In genomic region chr10:127122018-127122417, GRCm38 (mm10) we compare ENCODE assay signal across 13 mouse cellular contexts. TPM values are rescaled to one million over a fixed set of nuclear protein-coding genes. Genes with fewer than 3 reads are reported as not detected.
DNase-seq lines count a peak whose midpoint lies in the region; ATAC-seq lines count a peak whose summit lies in the region.
"Had no signal": no experiment of that assay in that cellular context is flagged by ENCODE, and none has a peak within 500 bp of the region (broad histone marks: within the 10 kb centered on the region; RNA-seq: fewer than 3 reads in every experiment).

No protein-coding gene starts in this region.

- peak overlapping the region; percentile 92 for H3K4me3 ChIP-seq in forebrain, embryonic 13.5 days
- H3K4me3 ChIP-seq in forebrain, embryonic 10.5 days: no peak overlapping the region
- peak overlapping the region; percentile 81; the same call in 1 of the 2 replicates for H3K4me3 ChIP-seq in hindbrain, embryonic 10.5 days
- no peak overlapping the region for H3K4me3 ChIP-seq in liver, embryonic 15.5 days (replicated peaks)
- 0 out of 2 replicates have a peak overlapping the region, but pooled peaks have one; percentile 11 for H3K4me3 ChIP-seq in neural tube, embryonic 12.5 days

- no peak for ATAC-seq in forebrain, embryonic 13.5 days
- ATAC-seq in liver, embryonic 15.5 days (ENCODE audit: insufficient read depth): no peak
- ATAC-seq in neural tube, embryonic 12.5 days (ENCODE audit: low FRiP score, low read depth): no peak
- no peak for ATAC-seq in inflammation-experienced regulatory T-cells, adult 6 months
- ATAC-seq in frontal cortex, adult (ENCODE audit: low TSS enrichment): no peak

- H3K9ac ChIP-seq in forebrain, embryonic 13.5 days: no peak overlapping the region
- no peak overlapping the region for H3K9ac ChIP-seq in liver, embryonic 15.5 days
- H3K9ac ChIP-seq in neural tube, embryonic 12.5 days: peak overlapping the region; percentile 33; the same call in 1 of the 2 replicates

- H3K36me3 ChIP-seq in forebrain, embryonic 13.5 days (ENCODE audit: poor library complexity, severe bottlenecking): peaks cover 24% of the 10 kb centered on the region
- peaks cover 25% of the 10 kb centered on the region for H3K36me3 ChIP-seq in forebrain, embryonic 10.5 days (replicated peaks)
- peaks cover 27% of the 10 kb centered on the region for H3K36me3 ChIP-seq in hindbrain, embryonic 10.5 days
- H3K36me3 ChIP-seq in liver, embryonic 15.5 days (replicated peaks): peaks cover 27% of the 10 kb centered on the region
- H3K36me3 ChIP-seq in neural tube, embryonic 12.5 days: peaks cover 24% of the 10 kb centered on the region

- DNase-seq in forebrain, embryonic 10.5 days (ENCODE audit: extremely low spot score, low spot score): no peak
- DNase-seq in hindbrain, embryonic 10.5 days (ENCODE audit: low spot score): no peak
- no peak for DNase-seq in thymus, postnatal 4 days
- DNase-seq: gastrocnemius, postnatal 10 days; thymus, adult 2 months had no signal

- peaks cover 24% of the 10 kb centered on the region for H3K4me1 ChIP-seq in forebrain, embryonic 13.5 days
- H3K4me1 ChIP-seq in forebrain, embryonic 10.5 days: peaks cover 29% of the 10 kb centered on the region
- peaks cover 30% of the 10 kb centered on the region for H3K4me1 ChIP-seq in hindbrain, embryonic 10.5 days (replicated peaks)
- peaks cover 67% of the 10 kb centered on the region for H3K4me1 ChIP-seq in liver, embryonic 15.5 days (replicated peaks)
- H3K4me1 ChIP-seq in neural tube, embryonic 12.5 days: peaks cover 18% of the 10 kb centered on the region

- H3K4me2 ChIP-seq in forebrain, embryonic 13.5 days: peak overlapping the region; percentile 91
- peak overlapping the region; percentile 74 for H3K4me2 ChIP-seq in liver, embryonic 15.5 days
- peak overlapping the region; percentile 54 for H3K4me2 ChIP-seq in neural tube, embryonic 12.5 days (replicated peaks)

- H3K27ac ChIP-seq in forebrain, embryonic 13.5 days: peak overlapping the region; percentile 62; the same call in 1 of the 2 replicates
- H3K27ac ChIP-seq in forebrain, embryonic 10.5 days: no peak overlapping the region
- H3K27ac ChIP-seq in hindbrain, embryonic 10.5 days: no peak overlapping the region
- H3K27ac ChIP-seq in liver, embryonic 15.5 days (replicated peaks): peak overlapping the region; percentile 85
- H3K27ac ChIP-seq in neural tube, embryonic 12.5 days: no peak overlapping the region
- H3K27ac ChIP-seq: kidney, postnatal 0 days; limb, embryonic 13.5 days had no signal

- WGBS in forebrain, embryonic 13.5 days: 87% methylated on average over 3 of the region's 3 CpGs
- 83% methylated on average over 3 of the region's 3 CpGs for WGBS in forebrain, embryonic 10.5 days
- 92% methylated on average over 3 of the region's 3 CpGs for WGBS in hindbrain, embryonic 10.5 days
- WGBS in liver, embryonic 15.5 days (ENCODE audit: insufficient replicate concordance): 73% methylated on average over 3 of the region's 3 CpGs
- 75% methylated on average over 3 of the region's 3 CpGs for WGBS in neural tube, embryonic 12.5 days

- no peaks in the 10 kb centered on the region for H3K9me3 ChIP-seq in forebrain, embryonic 13.5 days (replicated peaks)
- no peaks in the 10 kb centered on the region for H3K9me3 ChIP-seq in forebrain, embryonic 10.5 days
- no peaks in the 10 kb centered on the region for H3K9me3 ChIP-seq in hindbrain, embryonic 10.5 days
- no peaks in the 10 kb centered on the region for H3K9me3 ChIP-seq in liver, embryonic 15.5 days (replicated peaks)
- H3K9me3 ChIP-seq in neural tube, embryonic 12.5 days: no peaks in the 10 kb centered on the region
- H3K9me3 ChIP-seq: heart, embryonic 12.5 days; limb, embryonic 13.5 days had no signal

- H3K27me3 ChIP-seq in forebrain, embryonic 13.5 days: no peaks in the 10 kb centered on the region
- H3K27me3 ChIP-seq in forebrain, embryonic 10.5 days (ENCODE audit: poor library complexity, severe bottlenecking): no peaks in the 10 kb centered on the region
- H3K27me3 ChIP-seq in hindbrain, embryonic 10.5 days (ENCODE audit: insufficient read depth, poor library complexity, severe bottlenecking): no peaks in the 10 kb centered on the region
- no peaks in the 10 kb centered on the region for H3K27me3 ChIP-seq in liver, embryonic 15.5 days
- H3K27me3 ChIP-seq in neural tube, embryonic 12.5 days (replicated peaks): no peaks in the 10 kb centered on the region
- H3K27me3 ChIP-seq: heart, embryonic 12.5 days; limb, embryonic 13.5 days had no signal

RNA-seq across cellular contexts. Expression of gene Os9, which starts 1.1 kb away (rescaled TPM):
- polyA plus RNA-seq in forebrain, embryonic 13.5 days (2015; fragmentation: Nextera tagmentation; extraction: Ambion mirVana): 94.8 and 101 TPM in 2 replicates
- 54.2 and 57.6 TPM in 2 replicates for polyA plus RNA-seq in forebrain, embryonic 10.5 days (2016; fragmentation: Nextera tagmentation; extraction: Ambion mirVana)
- 69.4 and 85.5 TPM in 2 replicates for polyA plus RNA-seq in hindbrain, embryonic 10.5 days (2016; fragmentation: Nextera tagmentation; extraction: Ambion mirVana)
- 54.0 and 58.1 TPM in 2 replicates for polyA plus RNA-seq in liver, embryonic 15.5 days (2015; fragmentation: Nextera tagmentation; extraction: Ambion mirVana)
- 118 and 123 TPM in 2 replicates for polyA plus RNA-seq in neural tube, embryonic 12.5 days (2016; fragmentation: Nextera tagmentation; extraction: Ambion mirVana)
- 10 to 100 TPM; 61.9 to 81.5 (median 75.8) TPM for polyA plus RNA-seq in inflammation-experienced regulatory T-cells, adult 6 months (2017; shearing (Covaris generic))

RNA-seq across cellular contexts. Expression of gene B4galnt1, which starts 43.0 kb away (rescaled TPM):
- polyA plus RNA-seq in forebrain, embryonic 13.5 days (2015; fragmentation: Nextera tagmentation; extraction: Ambion mirVana): 15.7 and 16.7 TPM in 2 replicates
- 4.0 and 5.0 TPM in 2 replicates for polyA plus RNA-seq in forebrain, embryonic 10.5 days (2016; fragmentation: Nextera tagmentation; extraction: Ambion mirVana)
- polyA plus RNA-seq in hindbrain, embryonic 10.5 days (2016; fragmentation: Nextera tagmentation; extraction: Ambion mirVana): 4.4 and 12.7 TPM in 2 replicates
- 19.3 and 21.0 TPM in 2 replicates for polyA plus RNA-seq in liver, embryonic 15.5 days (2015; fragmentation: Nextera tagmentation; extraction: Ambion mirVana)
- 29.2 and 31.5 TPM in 2 replicates for polyA plus RNA-seq in neural tube, embryonic 12.5 days (2016; fragmentation: Nextera tagmentation; extraction: Ambion mirVana)
- polyA plus RNA-seq in inflammation-experienced regulatory T-cells, adult 6 months (2017; shearing (Covaris generic)): 100 to 1,000 TPM; 181 to 204 (median 188) TPM

RNA-seq across cellular contexts. Expression of gene Agap2, which starts 46.9 kb away (rescaled TPM):
- polyA plus RNA-seq in forebrain, embryonic 13.5 days (2015; fragmentation: Nextera tagmentation; extraction: Ambion mirVana): 1.5 and 1.7 TPM in 2 replicates
- 0.10 and 0.23 TPM in 2 replicates for polyA plus RNA-seq in forebrain, embryonic 10.5 days (2016; fragmentation: Nextera tagmentation; extraction: Ambion mirVana)
- 0.12 and 0.33 TPM in 2 replicates for polyA plus RNA-seq in hindbrain, embryonic 10.5 days (2016; fragmentation: Nextera tagmentation; extraction: Ambion mirVana)
- polyA plus RNA-seq in liver, embryonic 15.5 days (2015; fragmentation: Nextera tagmentation; extraction: Ambion mirVana): 0.35 and 0.67 TPM in 2 replicates
- 1.1 and 1.3 TPM in 2 replicates for polyA plus RNA-seq in neural tube, embryonic 12.5 days (2016; fragmentation: Nextera tagmentation; extraction: Ambion mirVana)
- 10 to 100 TPM; 25.9 to 32.1 (median 31.2) TPM for polyA plus RNA-seq in inflammation-experienced regulatory T-cells, adult 6 months (2017; shearing (Covaris generic))

RNA-seq across cellular contexts. Expression of gene Tspan31, which starts 52.0 kb away (rescaled TPM):
- 133 and 141 TPM in 2 replicates for polyA plus RNA-seq in forebrain, embryonic 13.5 days (2015; fragmentation: Nextera tagmentation; extraction: Ambion mirVana)
- polyA plus RNA-seq in forebrain, embryonic 10.5 days (2016; fragmentation: Nextera tagmentation; extraction: Ambion mirVana): 188 and 190 TPM in 2 replicates
- polyA plus RNA-seq in hindbrain, embryonic 10.5 days (2016; fragmentation: Nextera tagmentation; extraction: Ambion mirVana): 177 and 187 TPM in 2 replicates
- 77.4 and 84.3 TPM in 2 replicates for polyA plus RNA-seq in liver, embryonic 15.5 days (2015; fragmentation: Nextera tagmentation; extraction: Ambion mirVana)
- 137 and 147 TPM in 2 replicates for polyA plus RNA-seq in neural tube, embryonic 12.5 days (2016; fragmentation: Nextera tagmentation; extraction: Ambion mirVana)
- 100 to 1,000 TPM in 2 of 3 experiments, 10 to 100 TPM in 1; 97.8 to 134 (median 127) TPM for polyA plus RNA-seq in inflammation-experienced regulatory T-cells, adult 6 months (2017; shearing (Covaris generic))

RNA-seq across cellular contexts. Expression of gene Slc26a10, which starts 58.4 kb away (rescaled TPM):
- polyA plus RNA-seq in forebrain, embryonic 13.5 days (2015; fragmentation: Nextera tagmentation; extraction: Ambion mirVana): 0.93 and 1.1 TPM in 2 replicates
- polyA plus RNA-seq in forebrain, embryonic 10.5 days (2016; fragmentation: Nextera tagmentation; extraction: Ambion mirVana): 1.9 and 2.0 TPM in 2 replicates
- 1.6 and 2.1 TPM in 2 replicates for polyA plus RNA-seq in hindbrain, embryonic 10.5 days (2016; fragmentation: Nextera tagmentation; extraction: Ambion mirVana)
- polyA plus RNA-seq in liver, embryonic 15.5 days (2015; fragmentation: Nextera tagmentation; extraction: Ambion mirVana): 2.1 and 3.2 TPM in 2 replicates
- 1.5 and 1.8 TPM in 2 replicates for polyA plus RNA-seq in neural tube, embryonic 12.5 days (2016; fragmentation: Nextera tagmentation; extraction: Ambion mirVana)
- 1 to 10 TPM; 3.2 to 4.3 (median 3.2) TPM for polyA plus RNA-seq in inflammation-experienced regulatory T-cells, adult 6 months (2017; shearing (Covaris generic))

Comparison
In these comparisons a context has a peak if more than half of its experiments do, and no peak if none do; other contexts are left out.
1. H3K27ac ChIP-seq: peak in forebrain, embryonic 13.5 days (single experiment) and liver, embryonic 15.5 days (single experiment); none in forebrain, embryonic 10.5 days (single experiment), hindbrain, embryonic 10.5 days (single experiment) and neural tube, embryonic 12.5 days (single experiment).
2. H3K4me3 ChIP-seq: peak in forebrain, embryonic 13.5 days (single experiment), hindbrain, embryonic 10.5 days (single experiment) and neural tube, embryonic 12.5 days (single experiment); none in forebrain, embryonic 10.5 days (single experiment) and liver, embryonic 15.5 days (single experiment).
3. Peak in every context shown above with its lines, with median percentiles within 50 percentile points of each other: H3K4me2 ChIP-seq.